Mouse (Mus musculus): Measurements from ENCODE around the gene Zbtb8a.
"Not testable (repeated sequence)": the region's sequence is repeated elsewhere in the genome, so short reads cannot be mapped to it uniquely, and the experiment has no call there.

Gene Zbtb8a

GRCm38 (mm10) chr4:129377601-129378390, at the start of gene Zbtb8a:
Zbtb8a (minus strand) TSS chr4:129378116.
- DNase-seq (ENCODE audit: low read depth, low spot score), result peak; percentile 73

GRCm38 (mm10) chr4:129418321-129418720, 40.4 kb upstream of the Zbtb8a start:
- DNase-seq (ENCODE audit: low read depth, low spot score), result no peak

DNA sequence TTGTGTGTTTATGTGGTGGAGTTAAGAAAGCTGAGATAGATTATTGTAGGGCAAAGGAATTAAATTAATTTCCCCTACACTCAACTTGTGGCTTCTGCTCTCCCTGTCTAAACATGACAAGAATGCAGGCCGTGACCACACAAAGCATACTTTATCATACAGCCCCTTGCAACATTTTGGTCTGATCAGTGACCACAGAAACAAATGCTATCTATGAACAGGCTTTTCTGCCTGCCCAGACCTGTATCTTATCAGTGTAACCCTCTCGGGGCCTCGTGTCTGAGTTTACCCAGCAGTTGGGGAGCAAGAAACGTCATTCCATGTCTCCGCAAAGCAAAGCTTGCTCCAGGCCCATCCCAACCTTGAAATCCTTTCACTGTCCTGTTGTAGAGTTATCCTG, 38.6 kb upstream of the Zbtb8a start:
- DNase-seq (ENCODE audit: low read depth, low spot score), result no peak

DNA sequence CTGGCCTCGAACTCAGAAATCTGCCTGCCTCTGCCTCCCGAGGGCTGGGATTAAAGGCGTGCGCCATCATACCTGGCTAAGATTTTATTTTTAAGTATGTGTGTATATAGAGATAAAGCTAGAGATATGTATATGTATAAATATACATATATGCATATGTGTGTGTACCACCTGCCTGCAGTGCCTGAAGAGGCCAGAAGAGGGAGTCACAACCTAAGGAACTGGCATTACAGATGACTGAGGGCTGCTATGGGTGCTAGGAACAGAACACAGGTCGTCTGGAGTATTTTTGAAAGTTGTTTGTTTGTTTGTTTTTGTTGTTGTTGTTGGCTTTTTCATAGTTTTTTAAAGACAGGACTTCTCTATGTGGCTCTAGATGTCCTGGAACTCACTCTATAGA, 38.0 kb upstream of the Zbtb8a start:
- DNase-seq (ENCODE audit: low read depth, low spot score), result no peak

DNA sequence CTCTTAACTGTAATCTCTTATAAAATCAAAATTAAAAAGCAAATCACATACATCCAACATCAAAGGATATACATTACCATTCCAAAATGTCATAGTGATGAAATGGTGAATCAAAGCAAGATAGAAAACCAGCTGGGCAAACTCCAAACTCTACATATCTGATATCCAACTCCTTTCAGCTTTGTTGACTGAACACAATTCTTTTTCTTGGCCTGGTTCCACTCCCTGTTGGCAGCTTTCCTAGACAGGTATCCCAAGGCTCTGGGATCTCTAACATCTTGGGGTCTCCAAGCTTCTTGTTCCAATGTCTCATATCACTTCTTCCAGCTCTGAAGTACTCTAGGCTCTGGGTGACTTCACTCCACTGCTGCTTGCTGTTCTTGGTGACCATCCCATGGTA, 33.1 kb upstream of the Zbtb8a start:
- no peak for DNase-seq (ENCODE audit: low read depth, low spot score)

DNA sequence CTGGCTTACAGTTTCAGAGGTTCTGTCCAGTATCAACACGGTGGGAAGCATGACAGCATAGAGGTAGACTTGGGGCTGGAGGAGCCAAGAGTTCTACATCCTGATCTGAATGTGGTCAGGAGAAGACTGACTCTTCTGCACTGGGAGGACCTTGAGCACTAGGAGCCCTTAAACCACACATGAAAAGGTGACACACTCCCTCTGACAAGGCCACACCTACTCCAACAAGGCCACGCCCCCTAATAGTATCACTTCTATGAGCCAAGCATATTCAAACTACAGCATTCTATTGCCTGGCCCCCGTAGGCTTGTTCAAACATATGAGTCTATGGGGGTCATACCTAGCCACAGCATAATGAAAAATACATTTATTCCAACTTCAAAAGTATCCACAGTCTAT, 32.6 kb upstream of the Zbtb8a start:
- DNase-seq (ENCODE audit: low read depth, low spot score), result not testable (repeated sequence)

DNA sequence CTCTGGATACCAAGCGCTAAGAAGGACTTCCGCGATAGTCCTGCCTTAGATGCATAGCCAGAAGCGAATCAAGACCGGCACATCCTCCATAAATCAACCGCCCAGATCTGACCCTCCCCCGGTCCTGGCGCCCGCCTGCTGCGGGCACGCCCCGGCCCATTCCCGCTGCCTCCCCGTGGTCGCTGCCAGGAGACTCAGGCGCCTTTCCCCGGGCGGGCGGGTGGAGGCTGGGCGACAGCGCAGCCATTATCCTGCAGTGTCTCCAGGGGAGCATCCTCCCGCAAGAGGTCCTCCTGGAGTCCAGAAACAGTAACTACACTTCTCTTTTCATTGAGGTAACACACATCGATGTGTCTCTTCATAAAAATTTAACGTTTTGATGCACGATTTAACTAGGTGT, 28.5 kb upstream of the Zbtb8a start:
- DNase-seq (ENCODE audit: low read depth, low spot score), result peak; percentile 72

DNA sequence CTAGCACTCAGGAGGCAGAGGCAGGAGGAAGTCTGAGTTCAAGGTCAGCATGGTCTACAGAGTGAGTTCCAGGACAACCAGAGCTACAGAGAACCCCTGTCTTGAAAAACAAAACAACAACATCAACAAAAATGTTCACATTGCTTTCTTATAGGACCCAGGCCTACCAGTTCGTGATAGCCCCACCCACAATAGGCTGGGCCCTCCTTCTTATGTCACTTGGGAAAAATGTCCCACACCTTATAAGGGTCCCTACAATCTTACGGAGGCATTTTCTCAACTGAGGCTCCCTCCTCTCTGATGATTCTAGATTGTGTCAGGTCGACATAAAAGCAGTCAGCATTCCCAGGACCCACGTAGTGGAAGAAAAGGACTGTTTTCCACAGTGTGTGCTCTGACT, 21.9 kb upstream of the Zbtb8a start:
- no peak for DNase-seq (ENCODE audit: low read depth, low spot score)

GRCm38 (mm10) chr4:129396960-129397359, 19.0 kb upstream of the Zbtb8a start:
- no peak for DNase-seq (ENCODE audit: low read depth, low spot score)

- DNase-seq (ENCODE audit: low read depth, low spot score), result no peak
These were observed 16.4 kb upstream of the Zbtb8a start for GRCm38 (mm10) chr4:129394089-129394870.

DNA sequence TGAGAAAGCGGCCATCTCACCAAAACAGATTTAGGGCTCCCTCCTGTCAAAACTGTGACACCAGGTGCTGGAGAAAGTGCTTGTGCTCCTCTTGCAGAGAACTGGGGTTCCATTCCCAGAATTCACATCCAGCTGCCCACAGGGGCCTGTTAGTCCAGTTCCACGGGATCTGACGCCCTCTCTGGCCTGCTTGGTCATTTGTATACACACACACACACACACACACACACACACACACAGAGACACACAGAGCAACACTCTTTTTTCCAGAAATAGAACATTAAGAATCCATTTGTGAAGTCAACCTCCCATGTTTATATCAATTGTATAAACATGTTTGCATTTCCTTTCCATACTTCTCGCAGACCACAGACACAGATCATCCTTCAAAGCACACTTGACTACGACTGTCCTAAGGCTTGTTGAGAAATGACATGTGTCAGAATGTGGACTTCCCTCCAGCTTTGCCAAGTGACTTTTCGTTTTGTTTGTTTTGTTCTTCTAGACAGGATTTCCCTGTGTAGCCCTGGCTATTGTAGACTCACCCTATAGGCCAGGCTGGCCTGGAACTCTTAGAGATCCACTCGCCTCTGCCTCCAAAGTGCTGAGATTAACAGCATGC, 13.1 kb upstream of the Zbtb8a start:
- no peak for DNase-seq (ENCODE audit: low read depth, low spot score)

DNA sequence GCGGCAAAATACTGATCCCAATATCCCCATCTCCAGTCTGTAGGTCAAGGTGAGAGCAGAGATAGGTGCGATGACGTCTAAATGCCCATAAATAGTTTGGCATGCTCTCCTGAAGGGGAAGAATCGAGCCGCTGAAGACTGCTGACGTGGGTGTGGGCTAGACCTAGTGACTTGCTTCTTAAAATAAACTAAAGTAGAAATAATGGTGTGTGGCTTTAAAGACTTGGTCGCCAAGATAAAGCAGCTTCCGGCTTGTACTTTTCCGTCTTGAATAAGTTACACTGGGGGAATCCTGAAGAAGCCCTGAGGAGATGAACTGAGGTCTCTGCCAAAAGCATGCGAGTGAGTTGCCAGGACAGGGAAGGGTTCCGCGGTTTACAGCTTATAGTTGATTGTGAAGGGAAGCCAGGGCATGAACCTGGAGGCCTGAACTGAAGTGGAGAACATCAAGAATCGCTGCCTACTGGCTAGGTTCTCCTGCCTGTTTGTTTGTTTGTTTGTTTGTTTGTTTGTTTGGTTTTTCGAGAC, 12.4 kb upstream of the Zbtb8a start:
- no peak for DNase-seq (ENCODE audit: low read depth, low spot score)

- no peak for DNase-seq (ENCODE audit: low read depth, low spot score)
These were observed 10.5 kb upstream of the Zbtb8a start for GRCm38 (mm10) chr4:129388404-129388803.

GRCm38 (mm10) chr4:129386989-129387388, 9.1 kb upstream of the Zbtb8a start:
- DNase-seq (ENCODE audit: low read depth, low spot score), result no peak

DNA sequence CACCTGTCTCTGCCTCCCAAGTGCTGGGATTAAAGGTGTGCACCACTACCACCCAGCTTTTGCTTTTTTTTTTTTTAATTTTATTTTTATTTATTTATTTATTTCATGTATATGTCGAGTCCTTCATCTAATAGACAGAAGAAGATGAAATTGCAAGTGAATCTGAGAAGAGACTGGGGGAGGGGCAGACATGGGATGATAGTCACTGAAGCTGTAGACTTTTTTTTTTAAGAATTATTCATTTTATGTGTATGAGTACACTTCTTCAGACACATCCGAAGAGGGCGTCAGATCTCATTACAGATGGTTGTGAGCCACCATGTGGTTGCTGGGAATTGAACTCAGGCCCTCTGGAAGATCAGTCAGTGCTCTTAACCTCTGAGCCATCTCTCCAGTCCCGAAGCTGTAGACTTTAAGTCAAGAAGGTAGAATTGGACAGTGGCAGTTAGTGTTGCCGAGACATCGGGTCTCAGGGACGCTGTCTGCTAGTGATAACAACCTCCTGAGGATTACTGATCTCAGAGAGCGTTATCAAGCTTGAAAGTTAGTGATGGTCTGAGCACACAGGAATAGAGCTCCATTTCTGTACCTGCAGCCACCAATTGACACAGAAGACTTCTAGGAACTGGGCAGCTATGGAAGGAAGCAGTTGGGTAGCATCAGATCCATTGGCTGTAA, 8.5 kb upstream of the Zbtb8a start:
- DNase-seq (ENCODE audit: low read depth, low spot score), result no peak

DNA sequence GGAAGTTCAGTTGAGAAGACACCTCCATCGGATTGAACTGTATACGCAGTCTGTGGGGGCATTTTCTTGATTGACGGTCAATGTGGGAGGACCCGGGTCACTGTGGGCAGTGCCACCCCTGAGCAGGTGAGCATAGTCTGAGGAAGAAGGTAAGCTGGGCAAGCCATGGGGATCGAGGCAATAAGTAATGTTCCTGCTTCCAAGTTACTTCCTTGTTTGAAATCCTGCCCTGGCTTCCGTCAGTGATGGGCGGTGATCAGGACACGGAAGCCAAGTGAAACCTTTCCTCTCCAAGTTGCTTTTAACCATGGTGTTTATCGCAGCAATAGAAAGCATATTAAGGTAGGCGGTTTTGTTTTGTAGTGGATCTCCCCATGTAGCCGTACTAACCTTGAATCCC, 7.8 kb upstream of the Zbtb8a start:
- no peak for DNase-seq (ENCODE audit: low read depth, low spot score)

- DNase-seq (ENCODE audit: low read depth, low spot score), result no peak
These were observed 6.5 kb upstream of the Zbtb8a start for GRCm38 (mm10) chr4:129384440-129384839.

DNA sequence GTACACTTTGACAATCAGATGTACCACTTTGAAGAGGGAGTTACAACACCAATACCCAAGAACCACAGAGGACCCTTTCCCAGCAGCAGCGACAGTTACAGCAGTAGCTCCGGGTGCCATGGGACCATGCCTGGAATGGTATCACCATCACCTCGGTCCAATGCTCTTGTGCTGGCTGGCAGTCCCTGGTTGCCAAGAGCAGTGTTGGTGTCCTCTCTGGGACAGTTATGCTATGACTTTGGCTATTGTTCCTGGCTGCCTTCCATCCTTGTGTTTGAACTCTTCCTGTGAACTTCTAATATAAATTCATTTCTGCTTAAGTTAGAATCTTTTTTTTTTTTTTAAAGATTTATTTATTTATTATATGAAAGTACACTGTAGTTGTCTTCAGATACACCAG, 5.7 kb upstream of the Zbtb8a start:
- no peak for DNase-seq (ENCODE audit: low read depth, low spot score)

DNA sequence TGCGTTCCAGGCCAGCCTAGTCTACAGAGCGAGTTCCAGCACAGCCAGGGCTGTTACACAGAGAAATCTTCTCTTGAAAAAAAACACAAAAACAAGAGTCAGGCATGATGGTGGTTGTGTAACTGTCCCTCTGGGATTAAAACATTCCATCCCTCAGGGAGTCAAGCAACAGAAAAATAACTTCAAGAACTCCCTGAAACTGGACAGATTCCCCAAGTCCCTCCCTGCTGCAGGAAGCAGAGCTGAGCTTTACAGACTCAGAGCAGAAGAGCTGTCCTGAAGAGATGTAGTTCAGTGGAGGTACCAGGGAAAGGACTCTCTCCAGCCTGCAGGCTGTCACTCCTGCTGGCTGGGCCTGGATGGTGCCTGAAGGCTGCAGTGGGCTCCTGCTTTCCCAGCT, 4.6 kb upstream of the Zbtb8a start:
- no peak for DNase-seq (ENCODE audit: low read depth, low spot score)

DNA sequence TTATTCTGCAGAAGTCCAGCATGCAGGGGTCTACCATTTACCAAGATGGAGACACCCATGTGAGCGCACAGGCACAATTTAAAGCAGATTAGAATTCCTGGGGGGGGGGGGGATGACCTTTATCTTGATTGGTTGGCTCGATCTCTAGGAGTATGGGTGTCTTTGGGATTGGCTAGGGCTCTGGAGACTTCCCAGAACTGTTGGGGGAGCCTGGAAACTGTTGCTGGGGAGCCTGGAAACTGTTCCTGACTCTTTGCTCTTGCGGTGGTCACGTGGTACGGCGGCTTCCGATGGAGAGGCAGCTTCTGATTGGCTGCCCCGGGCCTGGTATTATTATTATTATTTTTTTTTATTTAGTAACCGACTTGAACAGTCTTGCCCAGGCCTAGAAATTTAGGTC, 4.1 kb upstream of the Zbtb8a start:
- DNase-seq (ENCODE audit: low read depth, low spot score), result no peak

DNA sequence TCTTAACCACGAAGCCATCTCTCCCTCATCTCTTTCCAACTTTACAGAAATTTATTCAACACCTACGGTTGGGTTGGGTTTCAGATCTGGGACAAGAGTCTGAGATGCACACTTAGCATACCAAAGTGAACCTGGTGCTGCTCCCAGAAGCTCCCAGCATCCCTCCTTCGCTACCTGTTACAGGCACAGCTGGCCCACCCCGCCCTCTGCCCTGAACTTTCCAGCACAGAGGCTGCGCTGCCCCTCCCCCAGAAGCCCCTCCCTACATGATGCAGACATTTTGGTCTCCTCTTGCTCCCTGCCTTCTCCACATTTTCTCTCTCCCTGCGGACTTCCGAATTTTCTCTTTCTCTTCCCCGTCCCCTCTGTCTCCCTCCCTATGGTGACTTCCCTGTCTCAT, 3.2 kb upstream of the Zbtb8a start:
- DNase-seq (ENCODE audit: low read depth, low spot score), result no peak

DNA sequence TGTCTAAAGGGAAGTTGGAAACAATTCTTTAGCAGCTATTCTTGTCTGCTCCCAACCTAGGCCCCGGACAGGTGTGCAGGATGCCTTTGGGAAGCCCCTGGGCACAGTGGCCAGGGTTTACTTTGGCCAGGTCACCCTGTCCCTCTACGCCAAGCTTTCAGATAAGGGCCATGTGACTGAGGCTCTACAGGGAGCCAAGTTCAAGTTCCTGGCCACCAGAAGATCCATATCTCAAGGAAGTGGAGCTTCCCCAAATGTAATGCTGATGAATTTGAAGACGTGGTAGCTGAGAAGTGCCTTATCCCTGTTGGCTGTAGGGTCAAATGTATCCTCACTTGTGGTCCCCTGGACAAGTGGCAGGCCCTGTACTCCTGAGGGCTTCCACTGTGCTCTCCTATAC, 1.9 kb upstream of the Zbtb8a start:
- DNase-seq (ENCODE audit: low read depth, low spot score), result no peak

All from CD4-positive helper T cell, adult 2 months (primary cell).